Mouse (Mus musculus): ENCODE measurements around the gene Dlk1.

GRCm38 (mm10) chr12:109510247-109510646 lies 57.6 kb downstream of the Dlk1 start:
- no peak for TF ChIP-seq GATA1 (IDR thresholded peaks at IDR 0.05; ENCODE audit: borderline replicate concordance, low read length)
- no peak for TF ChIP-seq FLI1 (IDR thresholded peaks at IDR 0.05; ENCODE audit: low read length)
